Mouse (Mus musculus) forebrain, embryonic 16.5 days (tissue): ENCODE results near the gene Ubxn4. TPM values are rescaled to one million over a fixed set of nuclear protein-coding genes. Genes with fewer than 3 reads are reported as not detected.

Source experiments
- ATAC-seq: fragments of 200-750 bp; cut with Nextera tagmentation; 2 replicates; pipeline ENCODE4 v1.8.0; 2017; ENCODE audit warnings: mild to moderate bottlenecking, moderate library complexity
- H3K27ac ChIP-seq: fragments of 300-500 bp; sonication (generic); 2 replicates; pipeline ENCODE4 v1.5.1; 2014; ENCODE audit warnings: low read length, control low read depth
- H3K27me3 ChIP-seq: fragments of 300-500 bp; sonication (generic); replicated peaks from 2 replicates; pipeline ENCODE4 v1.6.1; 2014; ENCODE audit warnings: low read length; ENCODE audit not compliant: control insufficient read depth, insufficient read depth
- H3K36me3 ChIP-seq: fragments of 300-500 bp; sonication (generic); 2 replicates; pipeline ENCODE4 v1.6.1; 2014; ENCODE audit not compliant: control insufficient read depth, insufficient read depth
- H3K4me1 ChIP-seq: fragments of 300-500 bp; sonication (generic); replicated peaks from 2 replicates; pipeline ENCODE4 v1.6.1; 2014; ENCODE audit warnings: low read length; ENCODE audit not compliant: control insufficient read depth, insufficient read depth
- H3K4me2 ChIP-seq: fragments of 300-500 bp; sonication (generic); 2 replicates; pipeline ENCODE4 v1.6.1; 2014; ENCODE audit warnings: mild to moderate bottlenecking, low read length, control low read depth
- H3K4me3 ChIP-seq: fragments of 300-500 bp; sonication (generic); replicated peaks from 2 replicates; pipeline ENCODE4 v1.5.1; 2014; ENCODE audit warnings: mild to moderate bottlenecking, low read length, control low read depth
- H3K9ac ChIP-seq: fragments of 300-500 bp; sonication (generic); replicated peaks from 2 replicates; pipeline ENCODE4 v1.6.1; 2014; ENCODE audit warnings: low read depth, low read length, control low read depth
- H3K9me3 ChIP-seq: fragments of 300-500 bp; sonication (generic); 2 replicates; pipeline ENCODE4 v1.6.1; 2016; ENCODE audit warnings: low read length; ENCODE audit not compliant: control insufficient read depth
- WGBS: fragments of 180-500 bp; shearing (Covaris S2); extraction: QIAGEN DNeasy Blood & Tissue Kit; methylation state at CpG from one replicate; pipeline ENCODE4 v1.1.7; 2014; 5-methylcytosine and 5-hydroxymethylcytosine counted together
- polyA plus RNA-seq: library from polyadenylated mRNA; unstranded; fragments of >200 nt; fragmentation: Nextera tagmentation; extraction: Ambion mirVana; gene quantifications from 2 replicates; pipeline ENCODE4 v1.2.1, GENCODE M21; 2015

Ubxn4 gene
- 67.4 and 71.1 TPM in 2 replicates for polyA plus RNA-seq

- H3K4me3 ChIP-seq = peak within 1 kb of the TSS; percentile 78
- no peaks in the 10 kb centered on the region for H3K9me3 ChIP-seq
- H3K9ac ChIP-seq = peak within 1 kb of the TSS; percentile 87
- WGBS = 8% methylated on average over 10 of the region's 10 CpGs
- no peaks in the 10 kb centered on the region for H3K36me3 ChIP-seq
- H3K4me1 ChIP-seq = peaks cover 13% of the 10 kb centered on the region
- peak; percentile 41 for ATAC-seq
- H3K27ac ChIP-seq = peak within 1 kb of the TSS; percentile 86
- H3K27me3 ChIP-seq = no peaks in the 10 kb centered on the region
- H3K4me2 ChIP-seq = peak within 1 kb of the TSS; percentile 71
Observed at GRCm38 (mm10) chr1:128243627-128243995, at the start of gene Ubxn4. Gene Ubxn4, plus strand, starts transcription at chr1:128243964.

GRCm38 (mm10) chr1:128194011-128194410 is 49.8 kb upstream of the Ubxn4 start:
- Histone ChIP-seq H3K4me2 (no peak overlapping the region), H3K9ac (no peak overlapping the region), H3K27ac (no peak overlapping the region), H3K36me3 (peaks cover 6% of the 10 kb centered on the region), H3K27me3 (no peaks in the 10 kb centered on the region), H3K4me1 (no peaks in the 10 kb centered on the region), H3K9me3 (no peaks in the 10 kb centered on the region), H3K4me3 (no peak overlapping the region)
- WGBS = 89% methylated on average over 2 of the region's 2 CpGs
- ATAC-seq = no peak

GRCm38 (mm10) chr1:128197353-128197752 is 46.4 kb upstream of the Ubxn4 start:
- no peak overlapping the region for H3K27ac ChIP-seq
- no peak overlapping the region for H3K4me3 ChIP-seq
- H3K36me3 ChIP-seq = peaks cover 6% of the 10 kb centered on the region; the same call in 1 of the 2 replicates
- H3K9me3 ChIP-seq = no peaks in the 10 kb centered on the region
- no peak for ATAC-seq
- no peaks in the 10 kb centered on the region for H3K4me1 ChIP-seq
- WGBS = 96% methylated on average over 1 of the region's 1 CpGs
- no peaks in the 10 kb centered on the region for H3K27me3 ChIP-seq
- no peak overlapping the region for H3K4me2 ChIP-seq
- no peak overlapping the region for H3K9ac ChIP-seq

- Histone ChIP-seq H3K9me3 (no peaks in the 10 kb centered on the region), H3K4me2 (no peak overlapping the region), H3K4me1 (no peaks in the 10 kb centered on the region), H3K27me3 (no peaks in the 10 kb centered on the region), H3K9ac (no peak overlapping the region), H3K27ac (no peak overlapping the region), H3K36me3 (peaks cover 25% of the 10 kb centered on the region), H3K4me3 (no peak overlapping the region)
- 76% methylated on average over 5 of the region's 5 CpGs for WGBS
- ATAC-seq = no peak
Observed at GRCm38 (mm10) chr1:128213261-128213660, 30.5 kb upstream of the Ubxn4 start.

GRCm38 (mm10) chr1:128221886-128222285 is 21.9 kb upstream of the Ubxn4 start:
- Histone ChIP-seq H3K4me3 (no peak overlapping the region), H3K9me3 (no peaks in the 10 kb centered on the region), H3K4me2 (no peak overlapping the region), H3K27ac (no peak overlapping the region), H3K27me3 (no peaks in the 10 kb centered on the region), H3K36me3 (peaks cover 17% of the 10 kb centered on the region), H3K9ac (no peak overlapping the region), H3K4me1 (no peaks in the 10 kb centered on the region)
- WGBS = 95% methylated on average over 2 of the region's 2 CpGs
- ATAC-seq = no peak

GRCm38 (mm10) chr1:128223304-128223703 is 20.5 kb upstream of the Ubxn4 start:
- WGBS = 74% methylated on average over 1 of the region's 1 CpGs

GRCm38 (mm10) chr1:128235181-128235580 is 8.6 kb upstream of the Ubxn4 start:
- no peak for ATAC-seq
- Histone ChIP-seq H3K4me3 (no peak overlapping the region), H3K4me1 (no peaks in the 10 kb centered on the region), H3K4me2 (no peak overlapping the region), H3K27me3 (no peaks in the 10 kb centered on the region), H3K9ac (no peak overlapping the region), H3K9me3 (no peaks in the 10 kb centered on the region), H3K36me3 (peaks cover 30% of the 10 kb centered on the region), H3K27ac (no peak overlapping the region)
- WGBS = 96% methylated on average over 4 of the region's 4 CpGs

More at GRCm38 (mm10) chr1:128223304-128223703, 20.5 kb upstream of the Ubxn4 start:
- no peaks in the 10 kb centered on the region for H3K4me1 ChIP-seq
- no peaks in the 10 kb centered on the region for H3K9me3 ChIP-seq
- no peak overlapping the region for H3K27ac ChIP-seq
- H3K9ac ChIP-seq = no peak overlapping the region
- no peaks in the 10 kb centered on the region for H3K27me3 ChIP-seq
- H3K4me3 ChIP-seq = no peak overlapping the region
- H3K4me2 ChIP-seq = no peak overlapping the region
- no peak for ATAC-seq
- peaks cover 17% of the 10 kb centered on the region for H3K36me3 ChIP-seq

- H3K9me3 ChIP-seq = no peaks in the 10 kb centered on the region
- WGBS = under 1% methylated on average over 71 of the region's 71 CpGs
- peak overlapping the region; percentile 86 for H3K27ac ChIP-seq
- H3K4me3 ChIP-seq = peak overlapping the region; percentile 78
- peak overlapping the region; percentile 71 for H3K4me2 ChIP-seq
- peak overlapping the region; percentile 87 for H3K9ac ChIP-seq
- peaks cover 13% of the 10 kb centered on the region for H3K4me1 ChIP-seq
- no peaks in the 10 kb centered on the region for H3K36me3 ChIP-seq
- peak; percentile 96 for ATAC-seq
- H3K27me3 ChIP-seq = no peaks in the 10 kb centered on the region
Observed at GRCm38 (mm10) chr1:128243996-128244726, 397 bp downstream of the Ubxn4 start.

GRCm38 (mm10) chr1:128244727-128245355 is 1.1 kb downstream of the Ubxn4 start:
- Histone ChIP-seq H3K36me3 (no peaks in the 10 kb centered on the region), H3K27ac (peak overlapping the region; percentile 86), H3K4me1 (peaks cover 13% of the 10 kb centered on the region), H3K4me2 (peak overlapping the region; percentile 57), H3K27me3 (no peaks in the 10 kb centered on the region), H3K9me3 (no peaks in the 10 kb centered on the region), H3K4me3 (peak overlapping the region; percentile 78), H3K9ac (peak overlapping the region; percentile 87)
- ATAC-seq = no peak
- under 1% methylated on average over 19 of the region's 19 CpGs for WGBS
